Comparison of ENCODE assay signal across 32 mouse cellular contexts in the genomic region with DNA sequence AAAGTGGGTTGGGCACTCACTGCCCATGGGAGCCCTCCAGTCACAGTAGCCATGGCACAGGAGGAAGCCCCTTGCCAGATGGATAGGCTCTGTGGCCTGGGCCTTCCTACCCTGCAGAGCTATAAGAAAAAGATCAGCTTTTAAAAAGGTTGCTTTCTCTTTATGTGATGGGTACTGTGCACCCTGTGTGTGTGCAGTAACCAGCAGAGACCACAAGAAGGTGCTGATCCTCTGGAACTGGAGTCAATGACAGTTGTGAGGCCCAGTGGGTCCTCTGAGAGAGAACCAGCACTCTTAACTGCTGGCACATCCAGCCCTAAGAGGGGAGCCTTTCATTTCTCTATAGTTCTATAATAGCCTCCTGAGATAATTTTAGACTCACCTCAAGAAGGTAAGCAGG. TPM values are rescaled to one million over a fixed set of nuclear protein-coding genes. Genes with fewer than 3 reads are reported as not detected.
A peak's percentile ranks its signal among the peaks of the same experiment; 100 is the strongest.
DNase-seq lines count a peak whose midpoint lies in the region; ATAC-seq and TF ChIP-seq lines count a peak whose summit lies in the region.
"Had no signal": no experiment of that assay in that cellular context is flagged by ENCODE, and none has a peak within 500 bp of the region (broad histone marks: within the 10 kb centered on the region; RNA-seq: fewer than 3 reads in every experiment).

No protein-coding gene starts in this region.

- H3K4me2 ChIP-seq in intestine, postnatal 0 days (replicated peaks; ENCODE audit: low read depth), result no peak overlapping the region
- no peak overlapping the region for H3K4me2 ChIP-seq in intestine, embryonic 16.5 days (ENCODE audit: low read depth, low read length)
- H3K4me2 ChIP-seq in liver, embryonic 14.5 days (ENCODE audit: low read depth), result no peak overlapping the region
- no peak overlapping the region for H3K4me2 ChIP-seq in liver, embryonic 12.5 days
- no peak overlapping the region for H3K4me2 ChIP-seq in CH12.LX (ENCODE audit: insufficient read depth, low read depth, poor library complexity, severe bottlenecking)
- H3K4me2 ChIP-seq: embryonic facial prominence, embryonic 15.5 days; limb, embryonic 13.5 days; liver, embryonic 13.5 days; lung, embryonic 15.5 days; midbrain, embryonic 13.5 days; neural tube, embryonic 15.5 days had no signal

- TF ChIP-seq EP300 in liver, embryonic 14.5 days (IDR thresholded peaks at IDR 0.05; ENCODE audit: low read depth), result no peak
- no peak for TF ChIP-seq EP300 in CH12.LX (IDR thresholded peaks at IDR 0.05; ENCODE audit: low read length)

- H3K27ac ChIP-seq in intestine, postnatal 0 days (ENCODE audit: low read depth, low read length), result no peak overlapping the region
- H3K27ac ChIP-seq in intestine, embryonic 16.5 days (ENCODE audit: low read length), result no peak overlapping the region
- H3K27ac ChIP-seq in liver, embryonic 14.5 days, result no peak overlapping the region
- H3K27ac ChIP-seq in liver, embryonic 12.5 days, result no peak overlapping the region
- no peak overlapping the region for H3K27ac ChIP-seq in CH12.LX (ENCODE audit: insufficient read depth, low read depth)
- H3K27ac ChIP-seq: embryonic facial prominence, embryonic 10.5 days; embryonic facial prominence, embryonic 15.5 days; limb, embryonic 13.5 days; liver, embryonic 13.5 days; lung, embryonic 15.5 days; macrophage; midbrain, embryonic 13.5 days; neural tube, embryonic 15.5 days had no signal

- no peak for TF ChIP-seq POLR2A in CH12.LX (IDR thresholded peaks at IDR 0.05; ENCODE audit: low read depth, low read length)

- no peaks in the 10 kb centered on the region for H3K4me1 ChIP-seq in intestine, postnatal 0 days (replicated peaks; ENCODE audit: control insufficient read depth, insufficient read depth, low read length)
- no peaks in the 10 kb centered on the region for H3K4me1 ChIP-seq in intestine, embryonic 16.5 days (ENCODE audit: control insufficient read depth, insufficient read depth, low read length)
- H3K4me1 ChIP-seq in liver, embryonic 14.5 days (replicated peaks; ENCODE audit: control insufficient read depth in 2 of 2, insufficient read depth in 2 of 2, low read length in 1 of 2), result no peaks in the 10 kb centered on the region
- H3K4me1 ChIP-seq in liver, embryonic 12.5 days, result no peaks in the 10 kb centered on the region
- H3K4me1 ChIP-seq in CH12.LX (ENCODE audit: control insufficient read depth in 1 of 2, insufficient read depth in 2 of 2) (peaks cover 9 to 22% of the 10 kb centered on the region in 2 experiments), E14TG2a.4 (replicated peaks; ENCODE audit: low read depth, low read length) (no peaks in the 10 kb centered on the region)
- H3K4me1 ChIP-seq: embryonic facial prominence, embryonic 15.5 days; liver, embryonic 13.5 days; lung, embryonic 15.5 days had no signal

- TF ChIP-seq RAD21 in CH12.LX (IDR thresholded peaks at IDR 0.05; ENCODE audit: low read depth, low read length), result peak; percentile 31

- no peak for DNase-seq in liver, embryonic 14.5 days (ENCODE audit: low read depth in 3 of 3, low spot score in 3 of 3)
- no peak for DNase-seq in CH12.LX (ENCODE audit: extremely low read depth)
- no peak for DNase-seq in thymus, postnatal 0 days (ENCODE audit: low spot score)
- DNase-seq in adrenal gland, postnatal 25 days, result no peak
- DNase-seq: adrenal gland, postnatal 14 days; B cell, adult 2 months; cerebellum, adult 2 months; cerebellum, postnatal 25 days; kidney, adult 18-20 months; layer of hippocampus, adult 9-11 months; liver, embryonic 13.5 days; retina, postnatal 1 day; right cerebral cortex, postnatal 14 days; thymus, postnatal 14 days had no signal

- peak; percentile 42 for TF ChIP-seq CTCF in intestine, postnatal 0 days (IDR thresholded peaks at IDR 0.05; ENCODE audit: low read depth)
- 0 out of 2 replicates have a peak, but pooled peaks have one; percentile 30 for TF ChIP-seq CTCF in liver, embryonic 14.5 days (IDR thresholded peaks at IDR 0.05; ENCODE audit: low read depth)
- TF ChIP-seq CTCF in CH12.LX (conservative IDR thresholded peaks at IDR 0.05 in 1 of 2, IDR thresholded peaks at IDR 0.05 in 1 of 2; ENCODE audit: low read depth in 2 of 2, low read length in 2 of 2) (peak; percentile 9 to 58; a peak in 3 of 4 replicates), E14TG2a.4 (conservative IDR thresholded peaks at IDR 0.05; ENCODE audit: low read length) (peak; percentile 45)

- no peak overlapping the region for H3K9ac ChIP-seq in intestine, postnatal 0 days (ENCODE audit: low read depth, low read length)
- no peak overlapping the region for H3K9ac ChIP-seq in intestine, embryonic 16.5 days (ENCODE audit: low read depth, low read length)
- no peak overlapping the region for H3K9ac ChIP-seq in liver, embryonic 14.5 days (replicated peaks)
- no peak overlapping the region for H3K9ac ChIP-seq in liver, embryonic 12.5 days
- no peak overlapping the region for H3K9ac ChIP-seq in CH12.LX (ENCODE audit: insufficient read depth, low read depth)
- H3K9ac ChIP-seq: embryonic facial prominence, embryonic 15.5 days; limb, embryonic 13.5 days; liver, embryonic 13.5 days; lung, embryonic 15.5 days; midbrain, embryonic 13.5 days; neural tube, embryonic 15.5 days had no signal

- dilution Hi-C loops in CH12.LX (cut with MboI; ENCODE audit: extremely low pct_ligation_motif_present, extremely low pct_unique_long_range_greater_than_20kb, low sequenced_read_pairs), result no loop called here

- in situ Hi-C loops in CH12.LX (cut with MboI; ENCODE audit: low pct_ligation_motif_present, low pct_unique_long_range_greater_than_20kb, low sequenced_read_pairs), result no loop called here

- H3K4me3 ChIP-seq in intestine, postnatal 0 days (ENCODE audit: low read depth, low read length), result no peak overlapping the region
- H3K4me3 ChIP-seq in intestine, embryonic 16.5 days (ENCODE audit: low read length), result no peak overlapping the region
- no peak overlapping the region for H3K4me3 ChIP-seq in liver, embryonic 14.5 days (ENCODE audit: insufficient read depth in 1 of 2, low read depth in 2 of 2, low read length in 2 of 2)
- H3K4me3 ChIP-seq in liver, embryonic 12.5 days, result no peak overlapping the region
- H3K4me3 ChIP-seq in CH12.LX (replicated peaks in 1 of 3; ENCODE audit: low read depth in 2 of 3, low read length in 2 of 3, poor library complexity in 1 of 3) (no peak overlapping the region), E14TG2a.4 (replicated peaks; ENCODE audit: low read length) (no peak overlapping the region)
- H3K4me3 ChIP-seq: embryonic facial prominence, embryonic 10.5 days; embryonic facial prominence, embryonic 15.5 days; limb, embryonic 13.5 days; liver, embryonic 13.5 days; lung, embryonic 15.5 days; midbrain, embryonic 13.5 days; neural tube, embryonic 15.5 days had no signal

- no peaks in the 10 kb centered on the region for H3K79me2 ChIP-seq in CH12.LX (replicated peaks; ENCODE audit: control insufficient read depth, extremely low read depth, insufficient read depth, poor library complexity, severe bottlenecking)

- ATAC-seq in intestine, postnatal 0 days, result no peak
- ATAC-seq in intestine, embryonic 16.5 days, result no peak
- no peak for ATAC-seq in liver, embryonic 14.5 days (ENCODE audit: insufficient read depth)
- no peak for ATAC-seq in liver, embryonic 12.5 days

- no peaks in the 10 kb centered on the region for H3K27me3 ChIP-seq in intestine, postnatal 0 days (replicated peaks; ENCODE audit: control insufficient read depth, insufficient read depth, low read length)
- no peaks in the 10 kb centered on the region for H3K27me3 ChIP-seq in intestine, embryonic 16.5 days (replicated peaks; ENCODE audit: control insufficient read depth, insufficient read depth, low read length)
- no peaks in the 10 kb centered on the region for H3K27me3 ChIP-seq in liver, embryonic 14.5 days (ENCODE audit: control insufficient read depth, insufficient read depth, low read length)
- H3K27me3 ChIP-seq in liver, embryonic 12.5 days (replicated peaks), result peaks cover 12% of the 10 kb centered on the region
- H3K27me3 ChIP-seq in CH12.LX (replicated peaks), result no peaks in the 10 kb centered on the region
- H3K27me3 ChIP-seq in E14TG2a.4 (ENCODE audit: insufficient read depth, low read length), result peaks cover 18% of the 10 kb centered on the region; the same call in 1 of the 2 replicates
- H3K27me3 ChIP-seq: embryonic facial prominence, embryonic 15.5 days; limb, embryonic 13.5 days; lung, embryonic 15.5 days; midbrain, embryonic 13.5 days; neural tube, embryonic 15.5 days had no signal

- H3K36me3 ChIP-seq in intestine, postnatal 0 days (ENCODE audit: control insufficient read depth, insufficient read depth), result no peaks in the 10 kb centered on the region
- H3K36me3 ChIP-seq in intestine, embryonic 16.5 days (ENCODE audit: control insufficient read depth, insufficient read depth, low read length), result no peaks in the 10 kb centered on the region
- no peaks in the 10 kb centered on the region for H3K36me3 ChIP-seq in liver, embryonic 14.5 days (replicated peaks; ENCODE audit: control insufficient read depth, insufficient read depth, low read depth)
- H3K36me3 ChIP-seq in liver, embryonic 12.5 days, result no peaks in the 10 kb centered on the region
- H3K36me3 ChIP-seq in CH12.LX (replicated peaks in 1 of 2; ENCODE audit: control insufficient read depth in 1 of 2, insufficient read depth in 1 of 2, low read length in 1 of 2), result no peaks in the 10 kb centered on the region
- H3K36me3 ChIP-seq in E14TG2a.4 (ENCODE audit: insufficient read depth, low read length), result no peaks in the 10 kb centered on the region
- H3K36me3 ChIP-seq: embryonic facial prominence, embryonic 10.5 days; embryonic facial prominence, embryonic 15.5 days; G1E; limb, embryonic 13.5 days; liver, embryonic 13.5 days; lung, embryonic 15.5 days; midbrain, embryonic 13.5 days; neural tube, embryonic 15.5 days had no signal

- no peaks in the 10 kb centered on the region for H3K9me3 ChIP-seq in intestine, postnatal 0 days (ENCODE audit: control insufficient read depth)
- no peaks in the 10 kb centered on the region for H3K9me3 ChIP-seq in intestine, embryonic 16.5 days (ENCODE audit: control insufficient read depth, low read length)
- H3K9me3 ChIP-seq in liver, embryonic 14.5 days (ENCODE audit: control insufficient read depth, low read length), result no peaks in the 10 kb centered on the region
- H3K9me3 ChIP-seq in liver, embryonic 12.5 days (replicated peaks), result no peaks in the 10 kb centered on the region
- H3K9me3 ChIP-seq in CH12.LX (replicated peaks; ENCODE audit: low read length) (no peaks in the 10 kb centered on the region), E14TG2a.4 (ENCODE audit: low read length) (peaks cover 9% of the 10 kb centered on the region)
- H3K9me3 ChIP-seq: embryonic facial prominence, embryonic 10.5 days; embryonic facial prominence, embryonic 15.5 days; G1E; limb, embryonic 13.5 days; liver, embryonic 13.5 days; lung, embryonic 15.5 days; midbrain, embryonic 13.5 days; neural tube, embryonic 15.5 days had no signal

RNA-seq across cellular contexts. Expression of a gene that starts 24.1 kb away (rescaled TPM):
- not detected in 2 replicates for polyA plus RNA-seq in intestine, postnatal 0 days (2015; fragmentation: Nextera tagmentation; extraction: Ambion mirVana)
- not detected in 2 replicates for polyA plus RNA-seq in intestine, embryonic 16.5 days (2015; fragmentation: Nextera tagmentation; extraction: Ambion mirVana)
- polyA plus RNA-seq in liver, embryonic 14.5 days (2012; rRNA removed), result not detected in 2 replicates
- polyA plus RNA-seq in liver, embryonic 14.5 days (2014; fragmentation: Nextera tagmentation; extraction: Ambion mirVana), result not detected in 2 replicates
- polyA plus RNA-seq in liver, embryonic 12.5 days (2016; fragmentation: Nextera tagmentation; extraction: Ambion mirVana), result 0.41 TPM in 1 of 2 replicates, not detected in the other
- total RNA-seq in CH12.LX (2012; rRNA removed) (not detected in 2 replicates), CH12.LX (2014; rRNA removed) (0.48 TPM in 1 of 2 replicates, not detected in the other)
- 0.26 TPM in 1 of 2 replicates, not detected in the other for polyA plus RNA-seq in CH12.LX (2012; ENCODE audit: insufficient read length, low read depth)
- polyA plus RNA-seq in thymus, postnatal 0 days (2015; fragmentation: Nextera tagmentation; extraction: Ambion mirVana), result 0.08 TPM in 2 replicates
- not detected in 2 replicates for total RNA-seq in adrenal gland, postnatal 25 days (2021)
- total RNA-seq: adrenal gland, postnatal 14 days; gastrocnemius, adult 8-10 months; left cerebral cortex, adult 18-20 months; left cerebral cortex, postnatal 36 days; megakaryocyte-erythroid progenitor cell, adult 5-6 weeks had no signal
- polyA plus RNA-seq: G1E; large intestine, adult 2 months; macrophage; midbrain, embryonic 13.5 days; small intestine, adult 2 months had no signal
